Mouse (Mus musculus) urinary bladder, postnatal 25 days (tissue): ENCODE results near the gene Olfr355.

Experiments used
- DNase-seq: peaks from one replicate; pipeline ENCODE4 v3.0.0; 2022; ENCODE audit warnings: low spot score

Gene Olfr355

GRCm38 (mm10) chr2:36928797-36929196 is at the start of gene Olfr355:
Gene Olfr355 (minus strand): TSS chr2:36928897.
- DNase-seq: no peak

GRCm38 (mm10) chr2:36936821-36937220 is 8.1 kb upstream of the Olfr355 start, which contains the start of gene Olfr356:
Gene Olfr356 (plus strand): TSS chr2:36937121.
- DNase-seq: no peak

GRCm38 (mm10) chr2:36905380-36905779 is 23.3 kb downstream of the Olfr355 start, which contains the start of gene Olfr354:
Gene Olfr354 (plus strand): TSS chr2:36905680.
- no peak for DNase-seq

- DNase-seq: no peak
Measured at GRCm38 (mm10) chr2:36897114-36897513, 31.6 kb downstream of the Olfr355 start.

- DNase-seq: no peak
Measured at GRCm38 (mm10) chr2:36892836-36893235, 35.9 kb downstream of the Olfr355 start, which contains the start of gene Olfr353. Gene Olfr353 (minus strand): TSS chr2:36892936.
